Mouse (Mus musculus): Measurements from ENCODE around the gene Nyx. TPM values are rescaled to one million over a fixed set of nuclear protein-coding genes. Genes with fewer than 3 reads are reported as not detected.
"Not testable (repeated sequence)": the region's sequence is repeated elsewhere in the genome, so short reads cannot be mapped to it uniquely, and the experiment has no call there.

Nyx gene
- polyA plus RNA-seq (2014; fragmentation: Nextera tagmentation; extraction: Ambion mirVana), result 0.05 and 0.08 TPM in 2 replicates

DNA sequence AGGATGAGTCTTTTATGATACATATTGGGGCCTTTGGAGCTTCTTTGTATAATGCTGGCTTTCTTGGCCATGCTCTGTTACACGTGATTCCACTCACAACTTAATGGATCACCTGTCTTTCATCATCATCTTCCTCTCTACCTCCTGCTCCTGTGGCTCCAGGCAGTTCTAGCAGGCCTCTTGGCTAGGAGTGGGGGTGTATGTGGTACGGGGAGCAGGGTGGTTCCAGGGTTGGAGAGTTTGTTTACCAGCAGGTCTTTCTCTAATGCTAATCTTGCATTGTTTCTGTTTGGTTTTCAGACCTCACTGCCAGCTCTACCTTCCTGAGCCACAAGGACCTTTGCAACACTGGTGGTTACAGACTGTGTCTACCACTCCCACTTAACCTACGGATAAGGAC is at the start of gene Nyx:
Gene Nyx (plus strand): TSS at position 301 of the 400 bp plus-strand sequence.
- 75% methylated on average over 3 of the region's 3 CpGs for WGBS
- no peak within 1 kb of the TSS for H3K27ac ChIP-seq (replicated peaks in 1 of 2; ENCODE audit: control insufficient read depth in 1 of 2, insufficient read depth in 1 of 2, low read depth in 2 of 2, low read length in 2 of 2)
- H3K4me2 ChIP-seq (ENCODE audit: low read length), result no peak within 1 kb of the TSS

GRCm38 (mm10) chrX:13422047-13422446 is 43.9 kb upstream of the Nyx start:
- Histone ChIP-seq H3K4me3 (ENCODE audit: control insufficient read depth in 1 of 2, insufficient read depth in 1 of 2, low read depth in 1 of 2, low read length in 2 of 2) (no peak overlapping the region), H3K27me3 (ENCODE audit: control insufficient read depth, insufficient read depth, low read length) (peaks cover 8% of the 10 kb centered on the region), H3K27ac (replicated peaks in 1 of 2; ENCODE audit: control insufficient read depth in 1 of 2, insufficient read depth in 1 of 2, low read depth in 2 of 2, low read length in 2 of 2) (no peak overlapping the region), H3K4me1 (ENCODE audit: control insufficient read depth in 2 of 2, insufficient read depth in 2 of 2, low read length in 2 of 2) (no peaks in the 10 kb centered on the region), H3K4me2 (ENCODE audit: low read length) (no peak overlapping the region), H3K9ac (ENCODE audit: low read length) (no peak overlapping the region), H3K36me3 (ENCODE audit: control insufficient read depth, insufficient read depth, low read length) (no peaks in the 10 kb centered on the region), H3K9me3 (ENCODE audit: control insufficient read depth, low read length) (0 out of 2 replicates have a peak, but pooled peaks cover 3% of the 10 kb centered on the region)
- WGBS, result 48% methylated on average over 4 of the region's 4 CpGs
- ATAC-seq (ENCODE audit: insufficient number of reproducible peaks, insufficient read depth, low FRiP score, low read depth), result no peak

More for the DNA sequence above, at the start of gene Nyx:
- Histone ChIP-seq H3K4me1 (ENCODE audit: control insufficient read depth in 2 of 2, insufficient read depth in 2 of 2, low read length in 2 of 2) (peaks cover 6 to 9% of the 10 kb centered on the region in 2 experiments; a peak in 2 of 4 replicates), H3K9me3 (ENCODE audit: control insufficient read depth, low read length) (no peaks in the 10 kb centered on the region), H3K36me3 (ENCODE audit: control insufficient read depth, insufficient read depth, low read length) (no peaks in the 10 kb centered on the region), H3K27me3 (ENCODE audit: control insufficient read depth, insufficient read depth, low read length) (no peaks in the 10 kb centered on the region), H3K9ac (ENCODE audit: low read length) (no peak within 1 kb of the TSS), H3K4me3 (ENCODE audit: control insufficient read depth in 1 of 2, insufficient read depth in 1 of 2, low read depth in 1 of 2, low read length in 2 of 2) (no peak within 1 kb of the TSS)
- ATAC-seq (ENCODE audit: insufficient number of reproducible peaks, insufficient read depth, low FRiP score, low read depth), result no peak

GRCm38 (mm10) chrX:13431421-13431820 is 34.5 kb upstream of the Nyx start:
- H3K4me2 ChIP-seq (ENCODE audit: low read length), result no peak overlapping the region
- H3K36me3 ChIP-seq (ENCODE audit: control insufficient read depth, insufficient read depth, low read length), result no peaks in the 10 kb centered on the region
- peaks cover 15% of the 10 kb centered on the region for H3K27me3 ChIP-seq (ENCODE audit: control insufficient read depth, insufficient read depth, low read length)
- no peak overlapping the region for H3K9ac ChIP-seq (ENCODE audit: low read length)
- H3K9me3 ChIP-seq (ENCODE audit: control insufficient read depth, low read length), result no peaks in the 10 kb centered on the region
- no peaks in the 10 kb centered on the region for H3K4me1 ChIP-seq (ENCODE audit: control insufficient read depth in 2 of 2, insufficient read depth in 2 of 2, low read length in 2 of 2)
- 51% methylated on average over 6 of the region's 6 CpGs for WGBS
- no peak overlapping the region for H3K4me3 ChIP-seq (ENCODE audit: control insufficient read depth in 1 of 2, insufficient read depth in 1 of 2, low read depth in 1 of 2, low read length in 2 of 2)
- H3K27ac ChIP-seq (replicated peaks in 1 of 2; ENCODE audit: control insufficient read depth in 1 of 2, insufficient read depth in 1 of 2, low read depth in 2 of 2, low read length in 2 of 2), result no peak overlapping the region
- no peak for ATAC-seq (ENCODE audit: insufficient number of reproducible peaks, insufficient read depth, low FRiP score, low read depth)

DNA sequence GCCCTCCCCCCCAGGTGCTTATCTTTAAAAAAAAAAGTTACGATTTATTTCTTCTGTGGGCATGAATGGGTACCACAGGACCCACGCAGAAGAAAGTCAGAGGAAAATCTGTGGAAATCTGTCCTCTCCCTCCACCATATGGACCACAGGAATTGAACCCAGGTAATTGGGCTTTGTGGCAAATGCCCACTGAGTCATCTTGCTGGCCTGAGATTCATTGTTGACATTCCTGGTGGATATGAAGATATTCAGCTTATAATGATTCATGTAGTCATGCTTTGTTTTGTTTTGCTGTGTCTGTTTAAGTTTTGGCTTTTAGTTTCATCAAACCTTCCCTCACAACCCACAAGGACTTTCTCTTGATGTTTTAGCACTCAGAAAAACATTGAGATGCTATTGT is 29.9 kb upstream of the Nyx start:
- not testable (repeated sequence) for H3K9me3 ChIP-seq (ENCODE audit: control insufficient read depth, low read length); H3K4me2 ChIP-seq (ENCODE audit: low read length); ATAC-seq (ENCODE audit: insufficient number of reproducible peaks, insufficient read depth, low FRiP score, low read depth); H3K4me3 ChIP-seq (ENCODE audit: control insufficient read depth in 1 of 2, insufficient read depth in 1 of 2, low read depth in 1 of 2, low read length in 2 of 2); H3K27ac ChIP-seq (replicated peaks in 1 of 2; ENCODE audit: control insufficient read depth in 1 of 2, insufficient read depth in 1 of 2, low read depth in 2 of 2, low read length in 2 of 2); H3K36me3 ChIP-seq (ENCODE audit: control insufficient read depth, insufficient read depth, low read length); H3K4me1 ChIP-seq (ENCODE audit: control insufficient read depth in 2 of 2, insufficient read depth in 2 of 2, low read length in 2 of 2); H3K9ac ChIP-seq (ENCODE audit: low read length)
- H3K27me3 ChIP-seq (ENCODE audit: control insufficient read depth, insufficient read depth, low read length), result peaks cover 15% of the 10 kb centered on the region
- 85% methylated on average over 2 of the region's 2 CpGs for WGBS

DNA sequence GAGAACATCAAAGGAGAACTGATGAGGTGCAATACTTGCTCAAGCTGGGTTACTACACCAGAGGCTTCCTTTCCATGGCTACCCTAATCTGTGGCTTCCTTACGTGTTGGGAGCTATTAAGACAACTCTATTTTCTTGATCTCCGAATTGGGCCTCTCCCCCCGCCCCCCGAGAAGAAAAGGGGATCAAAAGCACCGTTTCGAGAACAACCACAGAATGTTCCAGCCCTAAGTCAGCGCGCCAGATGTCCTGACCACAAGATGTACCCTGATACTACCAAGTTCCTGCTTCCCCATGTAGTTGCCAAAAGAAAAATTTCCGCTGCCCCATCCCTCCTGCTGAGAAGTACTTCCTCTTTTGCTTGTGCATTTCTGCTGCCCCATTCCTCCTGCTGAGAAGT is 9.4 kb upstream of the Nyx start:
- H3K4me3 ChIP-seq (ENCODE audit: control insufficient read depth in 1 of 2, insufficient read depth in 1 of 2, low read depth in 1 of 2, low read length in 2 of 2); H3K9ac ChIP-seq (ENCODE audit: low read length); H3K9me3 ChIP-seq (ENCODE audit: control insufficient read depth, low read length); H3K27me3 ChIP-seq (ENCODE audit: control insufficient read depth, insufficient read depth, low read length); H3K36me3 ChIP-seq (ENCODE audit: control insufficient read depth, insufficient read depth, low read length); ATAC-seq (ENCODE audit: insufficient number of reproducible peaks, insufficient read depth, low FRiP score, low read depth); H3K27ac ChIP-seq (replicated peaks in 1 of 2; ENCODE audit: control insufficient read depth in 1 of 2, insufficient read depth in 1 of 2, low read depth in 2 of 2, low read length in 2 of 2); H3K4me1 ChIP-seq (ENCODE audit: control insufficient read depth in 2 of 2, insufficient read depth in 2 of 2, low read length in 2 of 2); H3K4me2 ChIP-seq (ENCODE audit: low read length): not testable (repeated sequence)
- WGBS, result 73% methylated on average over 9 of the region's 9 CpGs

DNA sequence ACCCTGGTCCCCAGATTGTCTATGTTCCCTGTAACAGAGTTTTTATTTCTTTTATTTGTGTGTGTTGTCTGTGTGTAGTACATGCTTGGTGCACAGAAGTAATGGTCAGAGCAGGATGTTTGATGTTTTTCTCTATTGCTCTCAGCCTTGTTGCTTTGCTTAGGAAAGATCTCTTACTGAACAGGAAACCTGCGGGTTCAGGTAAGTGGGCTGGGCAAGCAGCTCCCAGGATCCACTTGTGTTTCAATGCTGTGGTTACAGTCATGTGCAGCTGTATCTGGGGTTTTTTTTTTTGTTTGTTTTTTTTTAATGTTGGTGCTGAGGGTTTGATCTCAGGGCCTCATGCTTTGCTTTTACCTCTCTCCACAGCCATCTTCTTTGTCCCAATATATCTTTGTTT is 7.1 kb upstream of the Nyx start:
- ATAC-seq (ENCODE audit: insufficient number of reproducible peaks, insufficient read depth, low FRiP score, low read depth), result no peak
- WGBS, result 71% methylated on average over 1 of the region's 1 CpGs

GRCm38 (mm10) chrX:13461266-13462261 is 4.3 kb upstream of the Nyx start:
- Histone ChIP-seq H3K4me3 (ENCODE audit: control insufficient read depth in 1 of 2, insufficient read depth in 1 of 2, low read depth in 1 of 2, low read length in 2 of 2) (peak overlapping the region; percentile 31 to 36), H3K4me1 (ENCODE audit: control insufficient read depth in 2 of 2, insufficient read depth in 2 of 2, low read length in 2 of 2) (peaks cover 5 to 6% of the 10 kb centered on the region in 2 experiments; a peak in 2 of 4 replicates), H3K9me3 (ENCODE audit: control insufficient read depth, low read length) (no peaks in the 10 kb centered on the region), H3K27me3 (ENCODE audit: control insufficient read depth, insufficient read depth, low read length) (peaks cover 5% of the 10 kb centered on the region; the same call in 1 of the 2 replicates), H3K27ac (replicated peaks in 1 of 2; ENCODE audit: control insufficient read depth in 1 of 2, insufficient read depth in 1 of 2, low read depth in 2 of 2, low read length in 2 of 2) (peak overlapping the region; percentile 80 to 88), H3K4me2 (ENCODE audit: low read length) (peak overlapping the region; percentile 59), H3K9ac (ENCODE audit: low read length) (peak overlapping the region; percentile 69), H3K36me3 (ENCODE audit: control insufficient read depth, insufficient read depth, low read length) (no peaks in the 10 kb centered on the region)
- WGBS, result 14% methylated on average over 46 of the region's 46 CpGs
- ATAC-seq (ENCODE audit: insufficient number of reproducible peaks, insufficient read depth, low FRiP score, low read depth), result peak; percentile 91

More for the DNA sequence above, 7.1 kb upstream of the Nyx start:
- Histone ChIP-seq H3K36me3 (ENCODE audit: control insufficient read depth, insufficient read depth, low read length) (no peaks in the 10 kb centered on the region), H3K4me2 (ENCODE audit: low read length) (no peak overlapping the region), H3K9ac (ENCODE audit: low read length) (no peak overlapping the region), H3K27ac (replicated peaks in 1 of 2; ENCODE audit: control insufficient read depth in 1 of 2, insufficient read depth in 1 of 2, low read depth in 2 of 2, low read length in 2 of 2) (no peak overlapping the region), H3K4me1 (ENCODE audit: control insufficient read depth in 2 of 2, insufficient read depth in 2 of 2, low read length in 2 of 2) (peaks cover 5 to 6% of the 10 kb centered on the region in 2 experiments; a peak in 2 of 4 replicates), H3K27me3 (ENCODE audit: control insufficient read depth, insufficient read depth, low read length) (peaks cover 5% of the 10 kb centered on the region; the same call in 1 of the 2 replicates), H3K9me3 (ENCODE audit: control insufficient read depth, low read length) (no peaks in the 10 kb centered on the region), H3K4me3 (ENCODE audit: control insufficient read depth in 1 of 2, insufficient read depth in 1 of 2, low read depth in 1 of 2, low read length in 2 of 2) (no peak overlapping the region)

All from heart, embryonic 14.5 days (tissue).